Mouse (Mus musculus) heart, embryonic 10.5 days (tissue): ENCODE results near the gene Rpsa. TPM values are rescaled to one million over a fixed set of nuclear protein-coding genes. Genes with fewer than 3 reads are reported as not detected.

Source experiments
- DNase-seq: peaks from one replicate; pipeline ENCODE4 v3.0.0-alpha.2; 2017; ENCODE audit warnings: low spot score
- H3K27ac ChIP-seq: fragments of 300-500 bp; sonication (generic); 2 replicates; pipeline ENCODE4 v1.5.1; 2016; ENCODE audit warnings: mild to moderate bottlenecking
- H3K27me3 ChIP-seq: fragments of 300-500 bp; sonication (generic); 2 replicates; pipeline ENCODE4 v1.6.1; 2016; ENCODE audit warnings: mild to moderate bottlenecking; ENCODE audit not compliant: poor library complexity, insufficient read depth, severe bottlenecking
- H3K36me3 ChIP-seq: fragments of 300-500 bp; sonication (generic); 2 replicates; pipeline ENCODE4 v1.6.1; 2016; ENCODE audit warnings: mild to moderate bottlenecking, moderate library complexity
- H3K4me1 ChIP-seq: fragments of 300-500 bp; sonication (generic); 2 replicates; pipeline ENCODE4 v1.6.1; 2016; ENCODE audit warnings: mild to moderate bottlenecking
- H3K4me3 ChIP-seq: fragments of 300-500 bp; sonication (generic); 2 replicates; pipeline ENCODE4 v1.5.1; 2016; ENCODE audit warnings: mild to moderate bottlenecking, moderate library complexity
- H3K9me3 ChIP-seq: fragments of 300-500 bp; sonication (generic); 2 replicates; pipeline ENCODE4 v1.6.1; 2016; ENCODE audit warnings: mild to moderate bottlenecking, moderate library complexity
- WGBS: fragments of 180-500 bp; shearing (Covaris S2); methylation state at CpG from one replicate; pipeline ENCODE4 v1.1.7; 2016; 5-methylcytosine and 5-hydroxymethylcytosine counted together
- polyA plus RNA-seq: library from polyadenylated mRNA; unstranded; fragments of >200 nt; fragmentation: Nextera tagmentation; extraction: Ambion mirVana; gene quantifications from 2 replicates; pipeline ENCODE4 v1.2.1, GENCODE M21; 2016

Rpsa gene
- polyA plus RNA-seq, result 1,047 and 1,189 TPM in 2 replicates

DNA sequence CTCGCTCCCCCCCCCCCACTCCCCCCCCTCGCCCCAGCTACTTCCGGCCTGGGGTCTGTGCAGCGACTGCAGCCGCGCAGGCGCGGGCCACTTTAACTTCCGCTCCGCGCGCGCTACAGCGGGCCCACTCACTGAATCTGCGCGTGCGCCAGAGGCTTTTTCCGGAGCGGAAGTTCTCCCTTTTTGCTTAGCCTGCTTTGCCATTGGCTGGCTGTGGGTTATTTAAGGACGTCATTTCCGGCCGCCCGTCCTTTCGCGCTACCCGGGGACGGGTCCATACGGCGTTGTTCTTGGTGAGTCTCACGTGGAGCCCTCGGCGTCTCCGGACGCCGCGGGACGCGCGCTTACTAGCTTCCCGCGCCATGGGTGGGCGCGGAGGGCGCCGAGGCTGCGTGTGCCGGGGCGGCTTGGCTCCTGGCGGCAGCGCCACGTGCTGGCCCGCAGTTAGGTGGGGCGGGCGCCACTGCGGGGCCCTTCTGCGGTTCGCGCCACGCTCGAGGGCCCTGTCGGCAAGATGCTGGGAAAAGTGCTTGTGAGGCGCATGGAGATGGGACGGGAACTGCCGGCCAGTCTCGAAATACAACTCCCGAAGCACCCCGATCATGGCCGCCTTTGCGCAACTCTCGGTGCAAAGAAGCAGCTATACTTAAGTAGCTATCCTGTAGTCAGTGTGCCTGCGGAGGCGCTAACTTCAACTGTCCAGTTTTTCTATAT, at the start of gene Rpsa:
Rpsa (plus strand) TSS at position 152 of the 714 bp plus-strand sequence.
- Histone ChIP-seq H3K4me1 (peaks cover 9% of the 10 kb centered on the region), H3K27ac (peak within 1 kb of the TSS; percentile 100), H3K36me3 (peaks cover 58% of the 10 kb centered on the region), H3K9me3 (no peaks in the 10 kb centered on the region), H3K27me3 (no peaks in the 10 kb centered on the region), H3K4me3 (peak within 1 kb of the TSS; percentile 100)
- DNase-seq, result peak; percentile 98
- WGBS, result under 1% methylated on average over 72 of the region's 72 CpGs

DNA sequence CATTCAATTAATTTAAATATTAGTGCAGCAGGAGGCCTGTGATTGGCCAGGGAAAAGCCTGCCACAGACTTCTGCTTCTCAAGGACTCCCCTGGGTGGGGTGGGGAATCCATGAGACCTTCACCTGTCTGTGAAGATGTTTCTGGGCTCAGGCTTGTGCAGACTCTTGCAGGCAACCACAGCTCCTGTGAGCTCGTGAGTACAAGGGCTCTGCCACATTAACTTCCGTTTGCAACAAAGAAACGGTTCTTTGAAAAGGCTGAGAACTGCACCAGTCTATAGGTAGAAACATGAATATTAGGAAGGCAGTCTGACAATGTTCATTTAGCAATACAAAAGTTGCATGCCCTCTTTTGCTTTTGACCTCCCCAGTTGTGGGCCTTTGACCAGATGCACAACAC, 49.2 kb upstream of the Rpsa start:
- H3K36me3 ChIP-seq, result no peaks in the 10 kb centered on the region
- WGBS, result 74% methylated on average over 3 of the region's 3 CpGs
- DNase-seq, result no peak
- no peaks in the 10 kb centered on the region for H3K9me3 ChIP-seq
- no peaks in the 10 kb centered on the region for H3K4me1 ChIP-seq
- no peak overlapping the region for H3K27ac ChIP-seq
- H3K4me3 ChIP-seq, result no peak overlapping the region
- no peaks in the 10 kb centered on the region for H3K27me3 ChIP-seq

DNA sequence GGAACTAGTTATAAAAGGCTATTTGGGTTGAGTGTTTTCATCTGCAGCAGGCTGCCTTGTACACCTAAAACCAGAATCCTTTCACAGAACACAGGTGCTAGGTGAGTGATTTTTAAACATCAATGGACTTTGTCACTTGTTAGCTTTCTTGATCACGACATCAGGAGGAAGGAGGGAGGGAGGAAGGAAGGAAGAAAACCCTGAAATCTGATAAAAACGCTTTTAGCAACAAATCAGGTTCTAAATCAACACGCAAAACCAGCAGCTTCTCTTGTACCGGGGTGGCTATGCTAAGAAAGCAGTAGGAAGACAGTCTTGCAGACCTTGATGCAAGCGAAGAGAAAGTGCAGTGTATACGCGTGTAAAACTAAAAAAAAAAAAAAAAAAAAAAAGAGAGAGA, 47.6 kb upstream of the Rpsa start:
- Histone ChIP-seq H3K36me3 (no peaks in the 10 kb centered on the region), H3K9me3 (no peaks in the 10 kb centered on the region)
- 74% methylated on average over 7 of the region's 7 CpGs for WGBS

DNA sequence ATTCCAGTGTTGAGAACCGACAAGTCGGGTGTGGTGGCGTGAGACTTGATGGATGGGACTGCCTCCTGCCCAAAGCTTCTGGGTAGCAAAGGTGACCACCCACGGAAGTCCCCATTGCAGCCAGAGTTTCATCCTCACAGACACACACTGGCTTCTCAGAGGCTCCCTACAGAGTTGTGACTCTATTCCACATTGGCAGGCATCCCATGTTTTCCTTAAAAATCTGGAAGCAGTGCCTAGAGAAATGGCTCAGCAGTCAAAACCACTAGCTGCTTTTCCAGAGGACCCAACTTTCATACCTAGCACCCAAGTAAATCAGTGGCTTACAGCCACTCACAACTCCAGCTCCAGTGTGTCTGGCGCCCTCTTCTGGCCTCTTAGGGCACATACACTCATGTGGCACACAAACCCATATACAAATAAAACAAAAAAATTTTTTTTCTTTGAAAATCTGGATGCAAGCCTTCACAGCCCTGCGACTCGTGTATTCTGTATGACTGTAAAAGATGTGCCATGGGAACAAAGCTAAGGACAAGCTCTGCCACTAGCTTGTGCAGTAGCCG, 46.9 kb upstream of the Rpsa start:
- Histone ChIP-seq H3K36me3 (no peaks in the 10 kb centered on the region), H3K9me3 (no peaks in the 10 kb centered on the region), H3K27ac (no peak overlapping the region), H3K4me1 (no peaks in the 10 kb centered on the region), H3K27me3 (peaks cover 4% of the 10 kb centered on the region; the same call in 1 of the 2 replicates), H3K4me3 (no peak overlapping the region)
- 79% methylated on average over 8 of the region's 8 CpGs for WGBS
- no peak for DNase-seq

More for the DNA sequence above, 47.6 kb upstream of the Rpsa start:
- H3K27ac ChIP-seq, result no peak overlapping the region
- no peak for DNase-seq
- H3K27me3 ChIP-seq, result peaks cover under 1% of the 10 kb centered on the region; the same call in 1 of the 2 replicates
- H3K4me3 ChIP-seq, result no peak overlapping the region
- no peaks in the 10 kb centered on the region for H3K4me1 ChIP-seq

DNA sequence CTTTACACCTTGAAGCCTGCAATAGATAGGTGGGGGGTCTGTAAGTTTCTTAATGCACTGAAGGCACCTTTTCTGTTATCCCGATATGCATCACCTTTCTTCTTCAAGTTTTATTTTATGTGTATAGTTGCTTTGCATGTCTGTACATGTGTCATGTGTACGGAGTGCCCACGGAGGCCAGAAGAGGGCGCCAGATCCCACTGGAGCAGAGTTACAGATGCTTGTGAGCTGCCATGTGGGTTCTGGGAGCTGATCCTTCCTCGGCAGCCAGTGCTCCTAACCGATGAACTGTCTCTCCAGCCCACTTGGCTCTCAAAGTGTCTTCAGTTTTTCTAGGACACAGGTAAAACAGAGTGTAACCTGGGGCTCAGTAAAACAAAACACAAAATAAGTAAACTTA, 46.2 kb upstream of the Rpsa start:
- peak; percentile 61 for DNase-seq
- peaks cover 4% of the 10 kb centered on the region; the same call in 1 of the 2 replicates for H3K27me3 ChIP-seq
- no peaks in the 10 kb centered on the region for H3K36me3 ChIP-seq
- WGBS, result 67% methylated on average over 6 of the region's 6 CpGs
- no peaks in the 10 kb centered on the region for H3K4me1 ChIP-seq
- H3K27ac ChIP-seq, result no peak overlapping the region
- H3K9me3 ChIP-seq, result no peaks in the 10 kb centered on the region
- H3K4me3 ChIP-seq, result no peak overlapping the region

DNA sequence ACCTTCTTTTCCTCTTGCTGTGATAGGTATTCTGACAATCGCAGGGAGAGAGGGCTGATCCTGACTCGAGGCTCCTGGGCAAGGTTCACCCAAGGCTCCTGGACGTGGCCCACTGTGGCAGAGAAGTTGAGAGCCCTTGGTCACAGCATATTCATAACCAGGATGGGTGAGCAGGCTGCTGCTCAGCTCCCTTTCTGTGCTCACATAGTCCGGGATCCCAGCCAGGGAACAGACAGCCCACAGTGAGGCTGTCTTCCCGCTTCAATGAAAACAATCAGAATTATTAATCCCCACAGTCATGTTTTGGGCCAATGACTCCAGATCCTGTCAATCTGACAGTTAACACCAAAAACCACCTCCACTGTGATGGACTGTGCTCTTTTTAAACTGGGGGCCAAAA, 45.5 kb upstream of the Rpsa start:
- WGBS, result 74% methylated on average over 5 of the region's 5 CpGs
- Histone ChIP-seq H3K4me1 (no peaks in the 10 kb centered on the region), H3K36me3 (no peaks in the 10 kb centered on the region), H3K27ac (no peak overlapping the region), H3K4me3 (no peak overlapping the region), H3K27me3 (peaks cover 4% of the 10 kb centered on the region; the same call in 1 of the 2 replicates), H3K9me3 (no peaks in the 10 kb centered on the region)
- peak; percentile 42 for DNase-seq

DNA sequence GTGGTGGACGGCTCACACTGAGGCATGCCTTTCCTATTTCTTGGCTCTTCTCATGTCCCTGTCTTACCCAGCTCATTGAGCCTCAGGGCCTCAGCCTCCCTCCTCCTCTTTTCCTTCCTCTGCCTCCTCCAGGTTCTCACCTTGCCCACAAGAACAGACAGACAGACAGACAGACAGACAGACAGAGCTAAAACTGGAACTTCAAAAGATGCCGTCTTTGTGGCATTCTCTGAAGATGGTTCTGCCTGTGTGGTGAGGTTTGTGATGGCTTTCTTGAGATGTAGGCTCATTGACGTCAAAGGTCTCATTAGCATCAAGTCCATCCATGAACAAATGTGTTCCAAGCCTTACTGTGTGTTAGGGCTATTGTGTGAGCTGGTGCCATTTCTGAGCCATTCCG, 44.8 kb upstream of the Rpsa start:
- Histone ChIP-seq H3K27ac (no peak overlapping the region), H3K4me3 (no peak overlapping the region), H3K27me3 (peaks cover 4% of the 10 kb centered on the region; the same call in 1 of the 2 replicates), H3K4me1 (no peaks in the 10 kb centered on the region), H3K36me3 (no peaks in the 10 kb centered on the region), H3K9me3 (no peaks in the 10 kb centered on the region)
- DNase-seq, result peak; percentile 17
- WGBS, result 63% methylated on average over 4 of the region's 4 CpGs

DNA sequence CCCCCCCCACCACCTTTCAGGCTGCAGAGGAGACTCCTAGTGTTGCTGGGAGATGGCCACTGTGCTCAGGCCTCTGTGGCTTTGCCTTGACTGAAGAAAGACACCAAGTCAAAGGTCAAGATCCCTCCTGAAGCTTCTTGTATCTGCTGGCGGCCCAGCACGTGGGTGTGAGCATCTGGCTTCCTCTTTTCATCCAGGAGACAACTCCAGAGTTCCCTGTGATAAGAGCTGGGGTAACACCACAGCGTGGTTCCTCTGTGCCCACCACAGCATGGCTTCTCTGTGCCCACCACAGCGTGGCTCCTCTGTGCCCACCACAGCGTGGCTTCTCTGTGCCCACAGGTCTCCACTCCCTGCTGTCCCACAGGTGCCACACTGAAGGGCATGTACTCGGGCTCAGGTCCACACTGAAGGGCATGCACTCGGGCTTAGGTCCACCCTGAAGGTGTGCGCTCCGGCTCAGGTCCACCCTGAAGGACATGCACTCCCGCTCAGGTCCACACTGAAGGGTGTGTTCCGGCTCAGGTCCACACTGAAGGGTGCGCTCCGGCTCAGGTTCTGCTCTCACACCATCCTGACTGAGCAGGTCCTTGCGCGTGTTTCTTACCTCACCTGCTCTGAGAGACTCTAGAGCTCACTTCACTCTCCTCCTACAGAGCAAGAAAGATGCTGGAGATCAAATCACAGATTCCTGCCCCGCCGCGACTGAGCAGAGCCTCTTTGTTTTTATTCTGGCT, 44.2 kb upstream of the Rpsa start:
- 80% methylated on average over 18 of the region's 18 CpGs for WGBS
- H3K9me3 ChIP-seq, result no peaks in the 10 kb centered on the region
- H3K4me1 ChIP-seq, result no peaks in the 10 kb centered on the region
- peak; percentile 61 for DNase-seq
- no peak overlapping the region for H3K4me3 ChIP-seq
- H3K27ac ChIP-seq, result no peak overlapping the region
- H3K27me3 ChIP-seq, result peaks cover 4% of the 10 kb centered on the region; the same call in 1 of the 2 replicates
- no peaks in the 10 kb centered on the region for H3K36me3 ChIP-seq

DNA sequence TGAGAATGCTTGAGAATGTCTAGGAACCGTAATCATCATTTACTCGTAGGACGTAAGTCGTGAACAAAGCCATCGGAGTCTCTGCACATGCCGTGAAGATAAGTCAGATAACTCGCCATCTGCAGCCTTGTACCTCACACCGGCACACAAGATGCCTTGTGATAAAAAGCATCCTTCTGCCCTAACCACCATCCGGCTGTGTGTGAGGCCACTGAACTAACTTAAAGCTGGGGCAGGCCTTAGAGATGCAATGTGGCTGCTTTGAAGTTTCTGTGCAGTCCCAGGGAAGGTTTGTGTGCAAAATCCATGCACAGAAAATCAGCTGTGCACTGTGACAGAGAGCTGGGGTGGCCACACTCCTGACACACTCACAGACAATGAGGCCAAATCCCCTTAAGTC, 43.1 kb upstream of the Rpsa start:
- Histone ChIP-seq H3K27me3 (peaks cover 4% of the 10 kb centered on the region; the same call in 1 of the 2 replicates), H3K4me3 (no peak overlapping the region), H3K4me1 (no peaks in the 10 kb centered on the region), H3K36me3 (no peaks in the 10 kb centered on the region), H3K27ac (no peak overlapping the region), H3K9me3 (no peaks in the 10 kb centered on the region)
- DNase-seq, result peak; percentile 33
- 84% methylated on average over 9 of the region's 9 CpGs for WGBS

DNA sequence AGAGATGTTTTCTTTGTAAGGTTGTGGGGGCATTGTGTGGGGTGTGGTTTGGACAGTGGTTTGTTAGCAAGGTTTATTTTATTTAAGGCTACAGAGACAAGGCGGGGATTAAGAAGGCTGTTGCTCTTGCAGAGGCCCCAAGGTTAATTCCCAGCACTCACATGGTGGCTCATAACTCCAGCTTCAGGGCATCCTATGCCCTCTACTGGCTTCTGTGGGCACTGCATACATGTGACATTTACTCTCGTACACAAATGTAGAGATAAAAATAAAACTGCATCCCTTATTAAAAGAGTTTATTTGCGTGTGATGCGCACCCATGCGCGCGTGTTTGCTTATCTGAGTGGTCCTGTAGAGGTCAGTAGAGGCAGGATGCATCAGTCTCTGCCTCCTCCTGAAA, 38.4 kb upstream of the Rpsa start:
- peaks cover 4% of the 10 kb centered on the region; the same call in 1 of the 2 replicates for H3K27me3 ChIP-seq
- H3K4me1 ChIP-seq, result peaks cover under 1% of the 10 kb centered on the region; the same call in 1 of the 2 replicates
- 86% methylated on average over 7 of the region's 7 CpGs for WGBS
- H3K36me3 ChIP-seq, result no peaks in the 10 kb centered on the region
- H3K9me3 ChIP-seq, result no peaks in the 10 kb centered on the region
- no peak overlapping the region for H3K4me3 ChIP-seq
- DNase-seq, result peak; percentile 14
- H3K27ac ChIP-seq, result no peak overlapping the region

DNA sequence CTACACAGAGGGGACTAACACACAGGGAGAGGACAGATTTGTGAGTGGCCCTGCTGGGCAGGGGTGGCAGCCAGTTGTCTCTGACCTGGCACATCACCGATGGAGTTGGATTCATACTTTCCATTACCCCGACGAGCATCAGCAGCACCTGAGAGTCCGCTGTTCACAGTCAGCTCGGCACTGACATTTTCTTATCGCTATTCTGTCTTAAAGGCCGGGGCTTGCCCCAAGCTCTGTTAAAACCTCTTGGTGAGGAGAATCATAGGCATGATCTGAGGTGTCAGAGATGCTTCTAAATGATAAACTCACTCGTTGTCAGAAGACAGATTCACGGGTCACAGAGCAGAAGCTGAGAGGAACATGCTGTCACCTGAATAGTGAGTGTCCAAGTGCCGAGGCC, 36.4 kb upstream of the Rpsa start:
- Histone ChIP-seq H3K36me3 (no peaks in the 10 kb centered on the region), H3K27ac (no peak overlapping the region), H3K4me3 (no peak overlapping the region), H3K9me3 (no peaks in the 10 kb centered on the region), H3K4me1 (peaks cover 4% of the 10 kb centered on the region; the same call in 1 of the 2 replicates), H3K27me3 (no peaks in the 10 kb centered on the region)
- peak; percentile 61 for DNase-seq
- 78% methylated on average over 10 of the region's 10 CpGs for WGBS

DNA sequence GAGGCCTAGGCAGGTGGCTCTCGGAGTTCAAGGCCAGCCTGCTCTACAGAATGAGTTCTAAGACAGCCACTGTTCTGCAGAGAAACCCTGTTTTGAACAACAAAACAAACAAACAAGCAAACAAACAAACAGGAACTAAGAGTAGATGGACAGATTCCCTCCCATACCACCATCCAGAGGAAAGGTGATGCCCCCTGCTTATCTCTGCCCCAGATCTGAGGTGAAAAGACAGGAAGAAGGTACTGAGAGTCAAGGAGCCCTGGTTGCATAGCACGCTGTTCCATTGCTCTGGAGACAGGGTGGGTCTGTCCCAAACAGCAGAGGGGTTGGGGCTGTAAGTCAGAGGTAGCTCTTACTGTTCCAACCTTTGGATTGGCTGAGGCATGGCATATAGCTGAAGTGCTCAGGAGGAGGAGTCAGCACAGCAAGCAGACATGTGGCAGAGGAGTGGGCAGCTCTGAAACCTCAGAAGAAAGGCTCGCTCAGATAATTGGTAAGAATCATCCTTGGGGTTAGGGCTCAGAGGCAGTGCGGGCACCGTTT, 35.7 kb upstream of the Rpsa start, which contains the start of gene Ccr8:
Ccr8 (plus strand) TSS at position 419 of the 543 bp plus-strand sequence.
- H3K4me1 ChIP-seq, result peaks cover 4% of the 10 kb centered on the region; the same call in 1 of the 2 replicates
- H3K27ac ChIP-seq, result no peak within 1 kb of the TSS
- no peaks in the 10 kb centered on the region for H3K27me3 ChIP-seq
- no peaks in the 10 kb centered on the region for H3K9me3 ChIP-seq
- DNase-seq, result peak; percentile 45
- WGBS, result 75% methylated on average over 5 of the region's 5 CpGs
- no peak within 1 kb of the TSS for H3K4me3 ChIP-seq
- H3K36me3 ChIP-seq, result no peaks in the 10 kb centered on the region
